Mouse (Mus musculus) gastrocnemius, adult 2 months (tissue): ENCODE results near the gene 1700123L14Rik. TPM values are rescaled to one million over a fixed set of nuclear protein-coding genes. Genes with fewer than 3 reads are reported as not detected.
A peak's percentile ranks its signal among the peaks of the same experiment; 100 is the strongest.
"Not testable (repeated sequence)": the region's sequence is repeated elsewhere in the genome, so short reads cannot be mapped to it uniquely, and the experiment has no call there.

Experiments
- DNase-seq: peaks from one replicate; pipeline ENCODE4 v3.0.0; 2022
- H3K27ac ChIP-seq: fragments of 200-600 bp; 2 replicates; pipeline ENCODE4 v1.8.1; 2022; ENCODE audit warnings: mild to moderate bottlenecking
- H3K4me3 ChIP-seq: fragments of 200-600 bp; 2 replicates; pipeline ENCODE4 v1.8.1; 2022; ENCODE audit warnings: mild to moderate bottlenecking, moderate library complexity
- CTCF ChIP-seq: fragments of 200-600 bp; IDR thresholded peaks from 2 replicates; pipeline ENCODE4 v1.8.1; 2022; ENCODE audit warnings: antibody characterized with exemption, mild to moderate bottlenecking, moderate library complexity
- intact Hi-C: fragments of 180-260 bp; cut with DNase I; formaldehyde crosslinking; loops from one replicate; pipeline ENCODE4 v1.15.1; 2025
- long read RNA-seq, 2 experiments: library from polyadenylated mRNA; stranded (forward); transcript quantifications; one replicate each; pipeline ENCODE4 v2.0.0; 2021
- total RNA-seq, 2 experiments: library from RNA; stranded (reverse); gene quantifications; 2 replicates each; pipeline ENCODE4 v1.2.3; 2021

1700123L14Rik gene
- total RNA-seq: not detected
- long read RNA-seq, experiment 1: 0 reads
- long read RNA-seq, experiment 2: 0 reads

DNA sequence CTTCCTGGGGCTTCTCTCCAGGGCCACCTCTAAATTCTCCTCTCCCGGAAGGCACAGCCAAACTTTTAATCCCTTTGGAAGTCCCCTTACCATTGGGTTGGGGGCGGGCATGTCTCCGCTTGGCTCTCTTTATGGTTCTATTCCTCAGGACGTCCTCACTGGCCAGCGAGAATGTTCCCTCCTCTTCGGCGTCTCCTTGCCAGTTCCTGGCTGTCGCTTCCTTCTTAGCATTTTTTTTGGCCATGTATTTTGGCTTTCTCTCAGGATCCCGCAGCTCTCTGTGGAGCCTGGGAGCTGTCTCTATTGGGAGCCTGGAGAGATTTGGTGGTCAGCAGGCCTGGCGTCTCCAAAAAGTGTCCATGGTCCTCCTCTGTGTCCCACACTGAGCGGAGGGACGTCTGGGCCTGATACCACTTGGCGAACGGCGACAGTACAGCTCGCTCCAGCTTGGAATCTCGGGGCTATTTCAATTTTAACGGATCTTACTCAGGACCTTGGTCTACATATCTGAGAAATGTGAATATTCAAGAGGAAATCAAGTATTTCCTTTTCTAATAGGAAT, at the start of gene 1700123L14Rik:
Gene 1700123L14Rik, minus strand, starts transcription at position 426 of the 562 bp plus-strand sequence.
- no peak for DNase-seq
- no peak for TF ChIP-seq CTCF
- no peak within 1 kb of the TSS for H3K27ac ChIP-seq
- peak within 1 kb of the TSS; percentile 60 for H3K4me3 ChIP-seq
- intact Hi-C loops: no loop called here

DNA sequence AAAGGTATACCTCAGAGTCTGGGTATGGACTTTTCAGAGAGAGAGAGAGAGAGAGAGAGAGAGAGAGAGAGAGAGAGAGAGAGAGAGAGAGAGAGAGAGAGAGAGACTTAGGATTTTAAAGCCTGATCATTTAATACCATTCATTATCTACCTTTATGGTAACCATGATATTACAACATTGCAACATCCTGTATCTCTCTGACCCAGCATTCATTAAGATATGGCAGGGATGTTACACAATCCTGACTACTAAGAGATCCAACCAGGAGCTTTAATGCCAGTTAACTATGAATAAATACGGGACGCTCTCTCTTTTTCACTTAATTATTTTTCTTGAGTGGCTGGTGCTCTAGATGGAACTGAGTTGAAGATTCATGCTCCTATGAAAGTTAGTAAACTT, 39.4 kb upstream of the 1700123L14Rik start:
- no peak for DNase-seq
- intact Hi-C loops: no loop called here
- no peak for TF ChIP-seq CTCF
- Histone ChIP-seq H3K4me3 (no peak overlapping the region), H3K27ac (no peak overlapping the region)

DNA sequence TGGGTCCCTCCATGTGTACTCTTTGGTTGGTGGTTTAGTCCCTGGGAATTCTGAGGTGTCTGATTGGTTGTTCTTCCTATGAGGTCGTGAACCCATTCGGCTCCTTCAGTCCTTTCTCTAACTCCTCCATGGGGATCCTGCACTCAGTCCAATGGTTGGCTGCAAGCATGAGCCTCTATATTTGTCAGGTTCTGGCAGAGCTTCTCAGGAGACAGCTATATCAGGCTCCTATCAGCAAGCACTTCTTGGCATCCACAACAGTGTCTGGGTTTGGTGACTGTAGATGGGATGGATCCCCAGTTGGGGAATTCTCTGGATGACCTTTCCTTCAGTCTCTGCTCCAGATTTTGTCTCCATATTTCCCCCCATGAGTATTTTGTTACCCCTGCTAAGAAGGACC, 32.9 kb upstream of the 1700123L14Rik start:
- intact Hi-C loops, DNase-seq, H3K4me3 ChIP-seq, H3K27ac ChIP-seq: not testable (repeated sequence)

- H3K4me3 ChIP-seq: no peak overlapping the region
- H3K27ac ChIP-seq: no peak overlapping the region
- TF ChIP-seq CTCF: no peak
- intact Hi-C loops: no loop called here
- no peak for DNase-seq
Measured at GRCm38 (mm10) chr6:96186517-96186916, 20.5 kb upstream of the 1700123L14Rik start.

GRCm38 (mm10) chr6:96183392-96183791, 17.3 kb upstream of the 1700123L14Rik start:
- Histone ChIP-seq H3K27ac (no peak overlapping the region), H3K4me3 (no peak overlapping the region)
- DNase-seq: no peak
- TF ChIP-seq CTCF: no peak
- intact Hi-C loops: no loop called here

DNA sequence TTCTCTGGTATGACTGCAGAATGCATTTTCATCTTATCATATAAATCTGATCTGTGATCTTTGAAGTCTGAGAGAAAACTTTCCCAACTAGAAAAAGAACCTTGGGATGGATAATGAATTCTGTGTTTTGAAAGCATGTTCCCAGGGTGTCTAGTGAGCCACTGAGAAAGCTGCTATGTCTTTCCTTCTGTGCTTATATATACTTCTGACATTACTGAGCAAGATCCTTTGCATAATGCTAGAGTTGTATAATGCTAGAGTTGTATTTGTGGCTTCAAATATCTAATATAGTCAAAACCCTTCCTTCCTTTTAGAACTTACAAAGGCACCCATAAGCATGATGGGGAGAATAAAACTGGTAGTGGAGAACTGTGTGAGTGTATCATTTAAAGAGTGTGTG, 12.5 kb upstream of the 1700123L14Rik start:
- Histone ChIP-seq H3K4me3 (no peak overlapping the region), H3K27ac (no peak overlapping the region)
- intact Hi-C loops: no loop called here
- no peak for DNase-seq
- no peak for TF ChIP-seq CTCF

- Histone ChIP-seq H3K27ac (no peak overlapping the region), H3K4me3 (no peak overlapping the region)
- no peak for DNase-seq
- intact Hi-C loops: no loop called here
- TF ChIP-seq CTCF: no peak
Measured at GRCm38 (mm10) chr6:96173681-96174080, 7.6 kb upstream of the 1700123L14Rik start.

- DNase-seq: no peak
- no peak overlapping the region for H3K4me3 ChIP-seq
- no peak overlapping the region for H3K27ac ChIP-seq
- no peak for TF ChIP-seq CTCF
- intact Hi-C loops: no loop called here
Measured at GRCm38 (mm10) chr6:96167031-96167430, 988 bp upstream of the 1700123L14Rik start.

- DNase-seq: peak; percentile 22
- H3K27ac ChIP-seq: no peak overlapping the region
- no peak for TF ChIP-seq CTCF
- H3K4me3 ChIP-seq: peak overlapping the region; percentile 60
- intact Hi-C loops: no loop called here
Measured at GRCm38 (mm10) chr6:96165403-96165802, 640 bp downstream of the 1700123L14Rik start.

DNA sequence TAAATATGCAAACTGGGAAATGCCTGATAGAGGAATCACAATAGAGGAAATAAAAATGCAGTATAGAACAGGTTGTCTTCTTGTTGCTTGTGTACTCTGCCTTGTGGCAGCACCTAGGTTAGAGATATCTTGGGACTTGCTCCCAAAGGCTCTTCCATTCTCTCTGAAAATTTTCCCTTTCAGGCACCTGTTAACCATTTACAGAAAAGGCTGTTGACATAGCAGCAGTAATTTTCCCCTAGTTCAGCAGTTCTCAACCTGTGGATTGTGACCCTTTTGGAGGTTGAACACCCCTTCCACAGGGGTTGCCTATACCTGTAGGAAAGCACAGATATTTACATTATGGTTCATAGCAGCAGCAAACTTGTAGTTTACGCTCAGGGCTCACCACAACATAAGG, 22.7 kb downstream of the 1700123L14Rik start:
- DNase-seq: no peak
- intact Hi-C loops: no loop called here
- H3K27ac ChIP-seq: no peak overlapping the region
- TF ChIP-seq CTCF: no peak
- H3K4me3 ChIP-seq: no peak overlapping the region

DNA sequence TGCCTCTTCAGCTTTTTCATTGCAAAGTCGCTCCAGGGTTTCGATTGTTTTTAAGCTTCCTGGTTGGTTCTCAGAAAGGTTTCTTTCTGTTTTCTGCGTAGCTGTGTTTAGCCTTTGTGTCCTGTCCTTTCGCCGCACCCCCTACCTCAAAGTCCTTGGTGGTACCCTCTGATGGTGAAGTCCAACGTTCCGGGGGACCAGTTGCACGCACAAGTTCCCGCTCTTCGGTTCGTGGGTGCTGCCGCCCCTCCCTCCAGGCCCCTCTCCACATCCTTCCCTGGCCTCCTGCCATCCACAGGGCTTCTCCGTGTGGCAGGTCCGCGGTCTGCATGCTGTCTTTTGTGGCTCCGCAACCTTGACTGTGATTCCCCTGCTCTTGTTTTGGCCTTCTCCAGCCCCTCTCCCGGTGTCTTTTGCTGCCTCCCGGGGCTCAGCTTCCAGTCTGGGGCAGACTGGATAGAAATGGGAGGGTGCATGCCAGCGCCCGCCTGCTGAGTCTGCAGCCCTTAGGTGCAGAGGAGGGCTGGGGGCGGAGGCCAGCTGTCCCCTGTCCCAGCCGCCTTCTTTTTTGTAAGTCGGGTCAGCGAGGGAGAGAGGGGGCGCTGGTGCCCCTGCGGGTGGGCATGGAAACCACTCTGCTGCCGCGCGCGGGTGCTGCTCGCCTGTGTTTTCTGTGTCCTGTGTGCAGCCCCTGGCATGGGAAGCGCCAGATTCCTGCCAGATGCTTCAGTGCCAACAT, 49.3 kb downstream of the 1700123L14Rik start:
- Histone ChIP-seq H3K4me3 (peak overlapping the region; percentile 73), H3K27ac (no peak overlapping the region)
- peak; percentile 18 for DNase-seq
- no peak for TF ChIP-seq CTCF
- intact Hi-C loops: no loop called here

DNA sequence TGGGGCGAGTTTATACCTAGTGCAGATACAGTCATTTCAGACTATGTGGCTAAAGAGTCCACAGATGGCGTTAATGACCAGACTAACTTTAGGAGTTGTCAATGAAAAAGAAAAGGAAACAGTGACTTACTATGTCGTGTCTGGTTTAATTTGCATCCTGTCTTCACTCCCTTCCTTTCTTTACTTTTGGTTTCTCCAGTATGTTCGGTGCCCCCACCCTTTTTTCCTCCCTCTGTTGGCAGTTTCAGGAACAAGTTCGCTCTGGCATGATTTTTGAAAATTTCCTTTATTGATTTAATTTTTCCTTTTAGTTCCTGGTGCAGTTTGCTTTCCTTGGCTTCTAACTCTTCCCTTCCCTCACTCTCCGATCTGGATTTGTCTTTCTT, 49.9 kb downstream of the 1700123L14Rik start:
- H3K4me3 ChIP-seq: peak overlapping the region; percentile 73
- TF ChIP-seq CTCF: no peak
- no peak for DNase-seq
- no peak overlapping the region for H3K27ac ChIP-seq
- intact Hi-C loops: no loop called here

Other genes with a start within 250 kb of the 1700123L14Rik start
- not detected for gene Fam19a1, start 53.1 kb downstream of the 1700123L14Rik start, total RNA-seq